Mouse (Mus musculus) bone marrow macrophage, adult 2 months (primary cell): ENCODE results near the gene Ano1. TPM values are rescaled to one million over a fixed set of nuclear protein-coding genes. Genes with fewer than 3 reads are reported as not detected.

Experiments used
- H3K27ac ChIP-seq: 2 replicates; pipeline ENCODE4 v1.5.1; 2012; ENCODE audit warnings: low read depth, low read length; ENCODE audit not compliant: insufficient read depth
- H3K4me1 ChIP-seq: 2 replicates; pipeline ENCODE4 v1.6.1; 2012; ENCODE audit warnings: low read length; ENCODE audit not compliant: control insufficient read depth, insufficient read depth
- H3K4me3 ChIP-seq: 2 replicates; pipeline ENCODE4 v1.5.1; 2012; ENCODE audit warnings: mild to moderate bottlenecking, low read length, moderate library complexity; ENCODE audit not compliant: insufficient read depth
- CTCF ChIP-seq: IDR thresholded peaks from 2 replicates; pipeline ENCODE4 v1.5.1; 2012; ENCODE audit warnings: low read depth, mild to moderate bottlenecking, low read length, moderate library complexity
- POLR2A ChIP-seq: IDR thresholded peaks from 2 replicates; pipeline ENCODE4 v1.6.1; 2012; ENCODE audit warnings: mild to moderate bottlenecking, low read depth, low read length, borderline replicate concordance
- polyA plus RNA-seq: library from polyadenylated mRNA; stranded (reverse); fragments of >200 nt; gene quantifications from 2 replicates; pipeline ENCODE4 v1.2.4, GENCODE M21; 2012; ENCODE audit not compliant: missing spikeins, insufficient read depth, insufficient read length

Ano1 gene
- polyA plus RNA-seq, 1 experiment, result not detected

- Histone ChIP-seq H3K4me3 (no peak overlapping the region), H3K4me1 (no peaks in the 10 kb centered on the region), H3K27ac (no peak overlapping the region)
- TF ChIP-seq POLR2A (no peak), CTCF (no peak)
Measured at GRCm38 (mm10) chr7:144719956-144720355, 31.8 kb downstream of the Ano1 start.

GRCm38 (mm10) chr7:144717736-144718135 lies 34.0 kb downstream of the Ano1 start:
- H3K4me1 ChIP-seq, result no peaks in the 10 kb centered on the region
- TF ChIP-seq CTCF (no peak), POLR2A (no peak)
- H3K27ac ChIP-seq, result no peak overlapping the region
- no peak overlapping the region for H3K4me3 ChIP-seq

- H3K27ac ChIP-seq, result no peak overlapping the region
- TF ChIP-seq CTCF (no peak), POLR2A (no peak)
- H3K4me3 ChIP-seq, result no peak overlapping the region
- H3K4me1 ChIP-seq, result no peaks in the 10 kb centered on the region
Measured at GRCm38 (mm10) chr7:144697870-144698269, 53.9 kb downstream of the Ano1 start.

GRCm38 (mm10) chr7:144696764-144697704 lies 54.7 kb downstream of the Ano1 start:
- no peak overlapping the region for H3K27ac ChIP-seq
- no peak for TF ChIP-seq POLR2A
- TF ChIP-seq CTCF, result peak; percentile 53; the same call in 1 of the 2 replicates
- no peak overlapping the region for H3K4me3 ChIP-seq
- no peaks in the 10 kb centered on the region for H3K4me1 ChIP-seq

GRCm38 (mm10) chr7:144689855-144690254 lies 61.9 kb downstream of the Ano1 start:
- no peaks in the 10 kb centered on the region for H3K4me1 ChIP-seq
- H3K27ac ChIP-seq, result no peak overlapping the region
- TF ChIP-seq POLR2A (no peak), CTCF (no peak)
- H3K4me3 ChIP-seq, result no peak overlapping the region

GRCm38 (mm10) chr7:144689136-144689535 lies 62.6 kb downstream of the Ano1 start:
- Histone ChIP-seq H3K27ac (no peak overlapping the region), H3K4me3 (no peak overlapping the region), H3K4me1 (no peaks in the 10 kb centered on the region)
- TF ChIP-seq POLR2A (no peak), CTCF (no peak)

- TF ChIP-seq CTCF (no peak), POLR2A (no peak)
- H3K4me1 ChIP-seq, result no peaks in the 10 kb centered on the region
- H3K27ac ChIP-seq, result no peak overlapping the region
- no peak overlapping the region for H3K4me3 ChIP-seq
Measured at GRCm38 (mm10) chr7:144687663-144688381, 64.0 kb downstream of the Ano1 start.

GRCm38 (mm10) chr7:144684947-144685346 lies 66.8 kb downstream of the Ano1 start:
- no peak overlapping the region for H3K4me3 ChIP-seq
- H3K4me1 ChIP-seq, result no peaks in the 10 kb centered on the region
- no peak overlapping the region for H3K27ac ChIP-seq
- TF ChIP-seq CTCF (no peak), POLR2A (no peak)

GRCm38 (mm10) chr7:144684467-144684866 lies 67.3 kb downstream of the Ano1 start:
- TF ChIP-seq CTCF, result no peak
- no peak for TF ChIP-seq POLR2A
- H3K27ac ChIP-seq, result no peak overlapping the region

GRCm38 (mm10) chr7:144680096-144680495 lies 71.7 kb downstream of the Ano1 start:
- H3K27ac ChIP-seq, result no peak overlapping the region
- TF ChIP-seq CTCF (no peak), POLR2A (no peak)
- H3K4me1 ChIP-seq, result no peaks in the 10 kb centered on the region
- H3K4me3 ChIP-seq, result no peak overlapping the region

More at GRCm38 (mm10) chr7:144684467-144684866, 67.3 kb downstream of the Ano1 start:
- H3K4me1 ChIP-seq, result no peaks in the 10 kb centered on the region
- no peak overlapping the region for H3K4me3 ChIP-seq
